Mouse (Mus musculus): ENCODE data around the gene Zfp800.

GRCm38 (mm10) chr6:28385169-28385568, 12.6 kb downstream of the Zfp800 start:
- no peak for TF ChIP-seq CTCF (IDR thresholded peaks at IDR 0.05; ENCODE audit: low read depth, low read length)
- no peak for TF ChIP-seq POLR2AphosphoS5 (IDR thresholded peaks at IDR 0.05; ENCODE audit: insufficient replicate concordance, low read depth, low read length)
- no peak for TF ChIP-seq GATA1 (IDR thresholded peaks at IDR 0.05; ENCODE audit: borderline replicate concordance, low read length)
- no peak for TF ChIP-seq GATA2 (IDR thresholded peaks at IDR 0.05; ENCODE audit: borderline replicate concordance, low read depth, low read length)
